Mouse (Mus musculus): ENCODE measurements around the gene Zbtb16. TPM values are rescaled to one million over a fixed set of nuclear protein-coding genes. Genes with fewer than 3 reads are reported as not detected.

Gene Zbtb16
- not detected in 2 replicates for polyA plus RNA-seq (2011; ENCODE audit: insufficient read length, low read depth, missing spikeins)

GRCm38 (mm10) chr9:48835631-48836565 is at the start of gene Zbtb16:
Zbtb16 (minus strand) TSS chr9:48836222.
- Histone ChIP-seq H3K27ac (ENCODE audit: insufficient read depth, low read length) (no peak within 1 kb of the TSS), H3K4me1 (ENCODE audit: control insufficient read depth, insufficient read depth, low read length) (no peaks in the 10 kb centered on the region), H3K4me3 (ENCODE audit: insufficient read depth, low read length) (peak within 1 kb of the TSS; percentile 43)
- no peak for TF ChIP-seq CTCF (IDR thresholded peaks at IDR 0.05; ENCODE audit: borderline replicate concordance, insufficient read depth, low read length)
- TF ChIP-seq POLR2A (IDR thresholded peaks at IDR 0.05; ENCODE audit: low read depth, low read length), result no peak

DNA sequence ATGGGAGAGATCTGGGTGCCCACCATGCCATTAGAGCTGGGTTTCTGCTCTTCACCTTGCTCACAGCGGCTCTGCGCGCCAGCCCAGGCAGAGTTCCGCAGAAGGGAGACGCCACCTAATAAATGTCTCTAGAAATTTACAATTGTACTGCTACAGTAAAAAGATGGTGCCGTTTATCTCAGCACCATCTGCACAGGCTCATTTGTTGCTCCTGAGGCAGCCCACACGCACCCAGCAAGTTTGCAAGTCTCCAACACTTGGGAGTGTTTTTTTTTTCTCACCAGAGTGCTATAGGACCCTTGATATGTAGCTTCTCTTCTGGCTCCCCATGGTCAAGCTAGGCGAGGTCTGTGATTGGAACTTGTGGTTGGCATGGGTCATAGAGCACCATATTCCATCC is 36.9 kb upstream of the Zbtb16 start:
- TF ChIP-seq POLR2A (IDR thresholded peaks at IDR 0.05; ENCODE audit: low read depth, low read length), result no peak
- Histone ChIP-seq H3K4me1 (ENCODE audit: control insufficient read depth, insufficient read depth, low read length) (no peaks in the 10 kb centered on the region), H3K4me3 (ENCODE audit: insufficient read depth, low read length) (no peak overlapping the region), H3K27ac (ENCODE audit: insufficient read depth, low read length) (no peak overlapping the region)

- TF ChIP-seq CTCF (IDR thresholded peaks at IDR 0.05; ENCODE audit: borderline replicate concordance, insufficient read depth, low read length) (no peak), POLR2A (IDR thresholded peaks at IDR 0.05; ENCODE audit: low read depth, low read length) (no peak)
Observed at GRCm38 (mm10) chr9:48866523-48867121, 30.6 kb upstream of the Zbtb16 start.

GRCm38 (mm10) chr9:48865235-48865634 is 29.2 kb upstream of the Zbtb16 start:
- TF ChIP-seq POLR2A (IDR thresholded peaks at IDR 0.05; ENCODE audit: low read depth, low read length) (no peak), CTCF (IDR thresholded peaks at IDR 0.05; ENCODE audit: borderline replicate concordance, insufficient read depth, low read length) (no peak)
- Histone ChIP-seq H3K27ac (ENCODE audit: insufficient read depth, low read length) (no peak overlapping the region), H3K4me3 (ENCODE audit: insufficient read depth, low read length) (no peak overlapping the region), H3K4me1 (ENCODE audit: control insufficient read depth, insufficient read depth, low read length) (no peaks in the 10 kb centered on the region)

More at GRCm38 (mm10) chr9:48866523-48867121, 30.6 kb upstream of the Zbtb16 start:
- H3K4me1 ChIP-seq (ENCODE audit: control insufficient read depth, insufficient read depth, low read length), result no peaks in the 10 kb centered on the region
- no peak overlapping the region for H3K27ac ChIP-seq (ENCODE audit: insufficient read depth, low read length)
- no peak overlapping the region for H3K4me3 ChIP-seq (ENCODE audit: insufficient read depth, low read length)

DNA sequence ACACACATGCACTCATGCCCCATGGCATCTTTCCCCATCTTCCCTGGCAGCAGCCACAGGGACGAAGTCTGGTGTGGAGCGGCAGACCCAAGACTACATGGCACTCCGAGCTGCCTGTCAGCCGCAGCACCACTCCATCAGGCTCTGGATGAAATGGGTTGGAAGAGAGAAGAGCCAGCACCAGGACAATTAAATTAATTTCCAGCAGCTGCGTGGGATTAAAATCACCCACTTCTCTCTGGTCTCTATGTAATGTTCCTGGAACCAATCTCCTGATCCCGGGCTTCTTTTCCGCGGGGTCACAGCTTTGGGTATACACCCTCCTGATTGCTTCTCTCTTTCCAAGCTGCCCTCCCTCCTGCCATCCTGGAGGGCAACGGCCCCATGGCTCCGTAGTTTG is 25.5 kb upstream of the Zbtb16 start:
- no peaks in the 10 kb centered on the region for H3K4me1 ChIP-seq (ENCODE audit: control insufficient read depth, insufficient read depth, low read length)
- H3K27ac ChIP-seq (ENCODE audit: insufficient read depth, low read length), result no peak overlapping the region
- TF ChIP-seq CTCF (IDR thresholded peaks at IDR 0.05; ENCODE audit: borderline replicate concordance, insufficient read depth, low read length) (no peak), POLR2A (IDR thresholded peaks at IDR 0.05; ENCODE audit: low read depth, low read length) (no peak)
- no peak overlapping the region for H3K4me3 ChIP-seq (ENCODE audit: insufficient read depth, low read length)

DNA sequence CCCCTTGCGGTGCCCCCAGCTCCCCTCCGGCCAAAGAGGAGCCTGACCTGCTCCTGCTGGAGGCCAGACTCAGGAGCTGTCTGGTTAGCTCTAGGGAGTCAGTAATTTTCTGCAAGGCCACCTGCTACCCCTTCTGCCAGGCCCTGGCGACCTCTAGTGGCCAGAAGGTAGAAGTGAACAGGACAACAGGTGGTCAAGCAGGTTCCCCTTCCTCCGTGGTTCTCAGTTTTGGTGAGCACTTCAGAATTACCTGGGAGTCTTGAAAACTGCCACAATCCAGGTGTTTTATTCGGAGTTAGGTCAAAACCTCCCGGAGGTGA is 24.5 kb upstream of the Zbtb16 start:
- H3K27ac ChIP-seq (ENCODE audit: insufficient read depth, low read length), result no peak overlapping the region
- TF ChIP-seq POLR2A (IDR thresholded peaks at IDR 0.05; ENCODE audit: low read depth, low read length) (no peak), CTCF (IDR thresholded peaks at IDR 0.05; ENCODE audit: borderline replicate concordance, insufficient read depth, low read length) (peak; percentile 86)

DNA sequence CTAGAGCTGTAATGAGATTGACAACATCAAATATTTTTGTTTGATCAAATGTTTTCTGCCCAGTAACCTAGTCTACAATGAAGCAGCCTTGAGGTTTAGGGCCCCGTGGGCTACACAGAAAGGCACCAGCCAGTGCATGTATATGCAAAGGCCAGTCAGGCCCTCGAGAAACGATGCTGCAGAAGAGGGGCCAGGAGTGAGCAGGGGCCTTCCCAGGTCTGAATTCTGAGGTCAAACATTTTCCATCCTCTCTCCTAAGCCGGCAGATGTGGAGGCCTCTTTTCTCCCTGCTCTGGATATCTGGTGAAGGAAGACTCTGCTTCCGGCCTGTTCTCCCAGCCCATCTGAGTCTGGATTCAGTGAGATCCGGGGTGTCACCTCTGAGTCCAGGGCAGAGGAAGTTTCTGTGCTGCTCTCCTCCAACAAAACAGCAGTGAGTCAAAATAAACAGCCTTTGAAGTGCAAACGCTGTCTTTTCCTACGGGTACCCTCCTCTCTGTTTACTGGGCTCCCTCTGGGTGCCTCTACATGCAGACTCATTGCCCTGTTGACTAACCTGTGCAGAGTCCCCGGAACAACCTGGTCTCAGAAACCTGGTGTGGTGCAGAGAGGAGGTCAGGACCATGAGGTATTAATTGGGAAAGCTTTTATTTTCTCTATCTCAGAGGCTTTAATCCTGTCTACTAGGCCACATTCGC is 24.0 kb upstream of the Zbtb16 start:
- H3K4me1 ChIP-seq (ENCODE audit: control insufficient read depth, insufficient read depth, low read length), result no peaks in the 10 kb centered on the region
- no peak overlapping the region for H3K27ac ChIP-seq (ENCODE audit: insufficient read depth, low read length)
- TF ChIP-seq POLR2A (IDR thresholded peaks at IDR 0.05; ENCODE audit: low read depth, low read length), result no peak
- no peak for TF ChIP-seq CTCF (IDR thresholded peaks at IDR 0.05; ENCODE audit: borderline replicate concordance, insufficient read depth, low read length)
- no peak overlapping the region for H3K4me3 ChIP-seq (ENCODE audit: insufficient read depth, low read length)

More for the DNA sequence above, 24.5 kb upstream of the Zbtb16 start:
- Histone ChIP-seq H3K4me1 (ENCODE audit: control insufficient read depth, insufficient read depth, low read length) (no peaks in the 10 kb centered on the region), H3K4me3 (ENCODE audit: insufficient read depth, low read length) (no peak overlapping the region)

GRCm38 (mm10) chr9:48857944-48858343 is 21.9 kb upstream of the Zbtb16 start:
- Histone ChIP-seq H3K4me3 (ENCODE audit: insufficient read depth, low read length) (no peak overlapping the region), H3K4me1 (ENCODE audit: control insufficient read depth, insufficient read depth, low read length) (no peaks in the 10 kb centered on the region), H3K27ac (ENCODE audit: insufficient read depth, low read length) (no peak overlapping the region)
- TF ChIP-seq CTCF (IDR thresholded peaks at IDR 0.05; ENCODE audit: borderline replicate concordance, insufficient read depth, low read length), result no peak
- no peak for TF ChIP-seq POLR2A (IDR thresholded peaks at IDR 0.05; ENCODE audit: low read depth, low read length)

GRCm38 (mm10) chr9:48856240-48856639 is 20.2 kb upstream of the Zbtb16 start:
- no peak for TF ChIP-seq POLR2A (IDR thresholded peaks at IDR 0.05; ENCODE audit: low read depth, low read length)
- no peak for TF ChIP-seq CTCF (IDR thresholded peaks at IDR 0.05; ENCODE audit: borderline replicate concordance, insufficient read depth, low read length)
- no peaks in the 10 kb centered on the region for H3K4me1 ChIP-seq (ENCODE audit: control insufficient read depth, insufficient read depth, low read length)
- H3K4me3 ChIP-seq (ENCODE audit: insufficient read depth, low read length), result no peak overlapping the region
- no peak overlapping the region for H3K27ac ChIP-seq (ENCODE audit: insufficient read depth, low read length)
